Mouse (Mus musculus) midbrain, embryonic 12.5 days (tissue): Measurements from ENCODE around the gene Prss34. TPM values are rescaled to one million over a fixed set of nuclear protein-coding genes. Genes with fewer than 3 reads are reported as not detected.
A peak's percentile ranks its signal among the peaks of the same experiment; 100 is the strongest.

Source experiments
- ATAC-seq: fragments of 200-750 bp; cut with Nextera tagmentation; 2 replicates; pipeline ENCODE4 v1.8.0; 2017; ENCODE audit warnings: low read depth, moderate TSS enrichment, moderate library complexity; ENCODE audit not compliant: low FRiP score
- H3K27ac ChIP-seq: fragments of 300-500 bp; sonication (generic); replicated peaks from 2 replicates; pipeline ENCODE4 v1.5.1; 2016; ENCODE audit warnings: mild to moderate bottlenecking
- H3K27me3 ChIP-seq: fragments of 300-500 bp; sonication (generic); 2 replicates; pipeline ENCODE4 v1.6.1; 2016; ENCODE audit warnings: mild to moderate bottlenecking
- H3K36me3 ChIP-seq: fragments of 300-500 bp; sonication (generic); 2 replicates; pipeline ENCODE4 v1.6.1; 2016
- H3K4me1 ChIP-seq: fragments of 300-500 bp; sonication (generic); 2 replicates; pipeline ENCODE4 v1.6.1; 2016
- H3K4me2 ChIP-seq: fragments of 300-500 bp; sonication (generic); replicated peaks from 2 replicates; pipeline ENCODE4 v1.6.1; 2016; ENCODE audit warnings: mild to moderate bottlenecking, moderate library complexity
- H3K4me3 ChIP-seq: fragments of 300-500 bp; sonication (generic); 2 replicates; pipeline ENCODE4 v1.5.1; 2016; ENCODE audit warnings: mild to moderate bottlenecking
- H3K9ac ChIP-seq: fragments of 300-500 bp; sonication (generic); replicated peaks from 2 replicates; pipeline ENCODE4 v1.6.1; 2016; ENCODE audit warnings: mild to moderate bottlenecking, moderate library complexity
- H3K9me3 ChIP-seq: fragments of 300-500 bp; sonication (generic); 2 replicates; pipeline ENCODE4 v1.6.1; 2016; ENCODE audit warnings: mild to moderate bottlenecking
- WGBS: fragments of 180-500 bp; shearing (Covaris S2); methylation state at CpG from one replicate; pipeline ENCODE4 v1.1.7; 2016; 5-methylcytosine and 5-hydroxymethylcytosine counted together
- polyA plus RNA-seq: library from polyadenylated mRNA; unstranded; fragments of >200 nt; fragmentation: Nextera tagmentation; extraction: Ambion mirVana; gene quantifications from 2 replicates; pipeline ENCODE4 v1.2.1, GENCODE M21; 2016

Gene Prss34
- polyA plus RNA-seq = not detected in 2 replicates

- H3K4me2 ChIP-seq = no peak within 1 kb of the TSS
- no peaks in the 10 kb centered on the region for H3K4me1 ChIP-seq
- no peak within 1 kb of the TSS for H3K27ac ChIP-seq
- no peak within 1 kb of the TSS for H3K4me3 ChIP-seq
- 88% methylated on average over 5 of the region's 5 CpGs for WGBS
- H3K27me3 ChIP-seq = no peaks in the 10 kb centered on the region
- H3K9ac ChIP-seq = no peak within 1 kb of the TSS
- no peak for ATAC-seq
- H3K36me3 ChIP-seq = no peaks in the 10 kb centered on the region
- no peaks in the 10 kb centered on the region for H3K9me3 ChIP-seq
Measured at GRCm38 (mm10) chr17:25298094-25298493, at the start of gene Prss34. Gene Prss34 (plus strand): TSS chr17:25298394.

DNA sequence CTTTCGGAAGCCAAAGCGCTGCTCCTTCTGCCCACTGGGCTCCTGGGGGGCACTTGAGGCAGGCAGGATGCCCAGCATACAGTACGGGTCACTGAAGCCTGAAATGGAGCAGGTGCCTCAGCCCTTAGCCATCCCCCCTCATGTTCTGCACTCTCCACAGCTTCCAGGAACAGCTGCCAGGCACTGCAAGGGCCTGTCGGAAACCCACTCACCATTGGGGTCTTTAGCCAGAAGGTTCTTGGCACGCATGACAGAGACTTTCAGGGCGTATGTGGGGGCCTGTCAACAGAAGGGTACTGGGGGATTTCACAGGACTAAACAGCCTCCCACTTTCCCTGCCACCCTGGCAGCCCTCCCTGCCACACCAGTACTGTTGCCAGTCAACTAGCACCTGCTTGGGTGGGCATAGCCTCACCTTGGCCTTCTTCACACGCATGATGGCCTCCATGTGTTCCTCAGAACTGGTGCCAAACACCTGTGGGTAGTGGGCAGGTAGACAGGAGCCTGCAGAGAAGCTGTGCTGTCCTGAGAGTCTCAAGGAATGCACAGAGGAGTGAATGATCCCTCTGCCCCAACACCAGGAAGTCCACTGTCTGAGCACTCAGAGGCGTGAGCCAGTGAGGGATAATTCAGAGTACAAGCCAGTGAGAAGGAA lies 47.9 kb upstream of the Prss34 start:
- WGBS = 81% methylated on average over 8 of the region's 8 CpGs
- no peak for ATAC-seq
- Histone ChIP-seq H3K27ac (no peak overlapping the region), H3K9ac (no peak overlapping the region), H3K4me1 (peaks cover 28% of the 10 kb centered on the region), H3K4me3 (no peak overlapping the region), H3K9me3 (no peaks in the 10 kb centered on the region), H3K27me3 (peaks cover 15% of the 10 kb centered on the region), H3K4me2 (no peak overlapping the region), H3K36me3 (peaks cover 6% of the 10 kb centered on the region; the same call in 1 of the 2 replicates)

DNA sequence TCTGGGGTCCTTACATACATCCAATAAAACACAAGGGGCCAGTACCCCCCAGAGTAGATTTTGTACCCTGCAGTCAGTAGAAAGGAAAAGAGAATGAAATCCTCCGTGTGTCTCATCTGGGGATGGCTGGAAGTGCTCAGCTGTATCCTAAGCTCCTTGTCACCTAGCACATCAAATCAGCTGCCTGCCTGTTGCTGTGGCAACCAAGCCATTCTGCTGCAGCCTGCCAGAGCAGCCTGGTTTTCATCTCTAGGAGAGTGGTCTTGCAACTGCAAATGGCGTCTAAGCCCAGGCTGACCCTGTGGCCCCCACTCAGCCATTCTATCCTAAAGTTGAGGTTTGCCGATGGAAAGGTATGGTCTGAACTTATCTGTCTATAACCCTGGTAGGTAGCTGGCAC lies 45.6 kb upstream of the Prss34 start:
- Histone ChIP-seq H3K4me1 (peaks cover 41% of the 10 kb centered on the region), H3K4me2 (peak overlapping the region; percentile 20; the same call in 1 of the 2 replicates), H3K27ac (peak overlapping the region; percentile 72), H3K36me3 (no peaks in the 10 kb centered on the region), H3K4me3 (no peak overlapping the region), H3K9me3 (no peaks in the 10 kb centered on the region), H3K9ac (no peak overlapping the region; the same call in 1 of the 2 replicates), H3K27me3 (peaks cover 38% of the 10 kb centered on the region)
- 9% methylated on average over 3 of the region's 3 CpGs for WGBS
- peak; percentile 66 for ATAC-seq

- Histone ChIP-seq H3K9ac (peak overlapping the region; percentile 34), H3K9me3 (no peaks in the 10 kb centered on the region), H3K36me3 (no peaks in the 10 kb centered on the region), H3K4me1 (peaks cover 45% of the 10 kb centered on the region), H3K4me3 (peak overlapping the region; percentile 13; the same call in 1 of the 2 replicates), H3K27ac (peak overlapping the region; percentile 69), H3K4me2 (peak overlapping the region; percentile 41), H3K27me3 (peaks cover 38% of the 10 kb centered on the region)
- no peak for ATAC-seq
- WGBS = 12% methylated on average over 10 of the region's 10 CpGs
Measured at GRCm38 (mm10) chr17:25253760-25254159, 44.4 kb upstream of the Prss34 start.

- Histone ChIP-seq H3K36me3 (peaks cover 12% of the 10 kb centered on the region), H3K27ac (no peak overlapping the region), H3K4me3 (no peak overlapping the region), H3K9ac (no peak overlapping the region), H3K9me3 (no peaks in the 10 kb centered on the region), H3K4me1 (peaks cover 45% of the 10 kb centered on the region), H3K27me3 (peaks cover 38% of the 10 kb centered on the region), H3K4me2 (no peak overlapping the region)
- WGBS = 65% methylated on average over 2 of the region's 2 CpGs
- ATAC-seq = no peak
Measured at GRCm38 (mm10) chr17:25255110-25255509, 43.1 kb upstream of the Prss34 start.

GRCm38 (mm10) chr17:25256140-25256754 lies 41.9 kb upstream of the Prss34 start, which contains the start of gene Baiap3:
Gene Baiap3 (minus strand): TSS chr17:25256364.
- peak; percentile 38; the same call in 1 of the 2 replicates for ATAC-seq
- peaks cover 45% of the 10 kb centered on the region for H3K4me1 ChIP-seq
- 6% methylated on average over 31 of the region's 35 CpGs for WGBS

GRCm38 (mm10) chr17:25257804-25258261 lies 40.4 kb upstream of the Prss34 start:
- Histone ChIP-seq H3K36me3 (peaks cover 21% of the 10 kb centered on the region), H3K27ac (no peak overlapping the region), H3K4me1 (peaks cover 35% of the 10 kb centered on the region), H3K4me3 (no peak overlapping the region), H3K9ac (no peak overlapping the region), H3K9me3 (no peaks in the 10 kb centered on the region), H3K4me2 (no peak overlapping the region), H3K27me3 (peaks cover 38% of the 10 kb centered on the region)
- ATAC-seq = no peak
- WGBS = 51% methylated on average over 6 of the region's 6 CpGs

More at GRCm38 (mm10) chr17:25256140-25256754, 41.9 kb upstream of the Prss34 start, which contains the start of gene Baiap3:
- peaks cover 38% of the 10 kb centered on the region for H3K27me3 ChIP-seq
- H3K27ac ChIP-seq = no peak within 1 kb of the TSS
- H3K36me3 ChIP-seq = peaks cover 15% of the 10 kb centered on the region
- no peaks in the 10 kb centered on the region for H3K9me3 ChIP-seq
- H3K9ac ChIP-seq = peak within 1 kb of the TSS; percentile 39
- peak within 1 kb of the TSS; percentile 24 for H3K4me3 ChIP-seq
- peak within 1 kb of the TSS; percentile 48 for H3K4me2 ChIP-seq

DNA sequence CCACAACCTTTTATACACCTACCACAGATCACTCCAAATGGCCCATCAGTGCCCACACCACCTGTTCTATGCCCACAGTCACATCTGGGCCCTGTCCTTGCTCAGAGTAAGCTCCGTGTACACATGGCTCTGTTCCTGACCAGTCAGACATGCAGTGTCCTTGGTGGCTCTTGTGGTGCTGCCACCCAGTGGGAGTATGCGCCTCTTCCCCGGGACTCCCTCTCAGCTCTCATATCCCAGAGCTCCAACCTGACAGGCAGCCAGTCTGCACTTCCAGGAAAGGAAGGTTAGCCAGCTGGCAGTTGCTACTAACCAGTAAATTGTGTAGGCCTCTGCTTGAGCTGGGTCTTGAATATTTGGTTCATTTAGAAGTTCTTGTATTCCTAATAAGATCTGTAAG lies 33.7 kb upstream of the Prss34 start:
- WGBS = 87% methylated on average over 3 of the region's 3 CpGs
- Histone ChIP-seq H3K9ac (no peak overlapping the region), H3K4me1 (peaks cover 1% of the 10 kb centered on the region; the same call in 1 of the 2 replicates), H3K36me3 (peaks cover 80% of the 10 kb centered on the region), H3K4me2 (no peak overlapping the region), H3K27me3 (no peaks in the 10 kb centered on the region), H3K27ac (no peak overlapping the region), H3K9me3 (no peaks in the 10 kb centered on the region), H3K4me3 (no peak overlapping the region)
- ATAC-seq = no peak

GRCm38 (mm10) chr17:25270795-25271335 lies 27.3 kb upstream of the Prss34 start:
- H3K9ac ChIP-seq = no peak overlapping the region
- WGBS = 89% methylated on average over 2 of the region's 2 CpGs
- no peaks in the 10 kb centered on the region for H3K27me3 ChIP-seq
- H3K27ac ChIP-seq = no peak overlapping the region
- peaks cover 41% of the 10 kb centered on the region for H3K36me3 ChIP-seq
- H3K4me3 ChIP-seq = peak overlapping the region; percentile 84
- no peaks in the 10 kb centered on the region for H3K9me3 ChIP-seq
- peaks cover 34% of the 10 kb centered on the region for H3K4me1 ChIP-seq
- no peak for ATAC-seq
- H3K4me2 ChIP-seq = peak overlapping the region; percentile 98

DNA sequence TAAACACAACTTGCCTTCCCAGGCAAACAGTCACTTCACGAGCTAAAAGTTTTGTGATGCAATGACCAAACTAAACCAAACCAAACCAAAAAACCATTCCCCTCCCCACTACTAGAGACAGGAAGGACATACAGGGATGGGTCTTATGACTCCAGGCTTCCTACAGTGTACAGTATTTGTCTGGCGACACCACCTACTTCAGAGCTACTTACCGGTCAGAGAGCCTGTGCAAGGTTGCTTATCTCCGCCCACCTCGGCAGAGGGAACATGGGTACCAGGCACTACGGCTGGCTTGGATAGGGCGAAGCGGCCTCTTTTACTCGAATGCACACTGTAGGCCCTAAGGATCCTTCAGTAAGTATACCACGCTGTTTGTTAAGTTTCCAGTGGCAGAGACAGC lies 25.9 kb upstream of the Prss34 start:
- WGBS = under 1% methylated on average over 10 of the region's 10 CpGs
- H3K9me3 ChIP-seq = no peaks in the 10 kb centered on the region
- H3K4me1 ChIP-seq = peaks cover 34% of the 10 kb centered on the region
- H3K9ac ChIP-seq = peak overlapping the region; percentile 96
- peak overlapping the region; percentile 84 for H3K4me3 ChIP-seq
- peak overlapping the region; percentile 98 for H3K4me2 ChIP-seq
- ATAC-seq = no peak
- peaks cover 26% of the 10 kb centered on the region for H3K36me3 ChIP-seq
- H3K27ac ChIP-seq = peak overlapping the region; percentile 99
- H3K27me3 ChIP-seq = no peaks in the 10 kb centered on the region

- peak; percentile 93 for ATAC-seq
- under 1% methylated on average over 81 of the region's 92 CpGs for WGBS
- Histone ChIP-seq H3K27ac (peak overlapping the region; percentile 99), H3K4me3 (peak overlapping the region; percentile 84), H3K9me3 (no peaks in the 10 kb centered on the region), H3K4me2 (peak overlapping the region; percentile 98), H3K4me1 (peaks cover 34% of the 10 kb centered on the region), H3K9ac (peak overlapping the region; percentile 96), H3K36me3 (peaks cover 18% of the 10 kb centered on the region), H3K27me3 (no peaks in the 10 kb centered on the region)
Measured at GRCm38 (mm10) chr17:25272951-25273705, 25.1 kb upstream of the Prss34 start.
